Mouse (Mus musculus) urinary bladder, postnatal 36 days (tissue): Measurements from ENCODE around the gene Tmem52.

Experiments used
- DNase-seq, 2 experiments: peaks; one replicate each; pipeline ENCODE4 v3.0.0; 2022; ENCODE audit warnings: low spot score in 2 of 2, mixed read lengths in 1 of 2

The Tmem52 gene

GRCm38 (mm10) chr4:155508614-155509013 lies 39.7 kb downstream of the Tmem52 start:
- no peak for DNase-seq

- DNase-seq, result no peak
Observed at GRCm38 (mm10) chr4:155510981-155511380, 42.1 kb downstream of the Tmem52 start.

GRCm38 (mm10) chr4:155514810-155515209 lies 45.9 kb downstream of the Tmem52 start:
- DNase-seq, result no peak

DNA sequence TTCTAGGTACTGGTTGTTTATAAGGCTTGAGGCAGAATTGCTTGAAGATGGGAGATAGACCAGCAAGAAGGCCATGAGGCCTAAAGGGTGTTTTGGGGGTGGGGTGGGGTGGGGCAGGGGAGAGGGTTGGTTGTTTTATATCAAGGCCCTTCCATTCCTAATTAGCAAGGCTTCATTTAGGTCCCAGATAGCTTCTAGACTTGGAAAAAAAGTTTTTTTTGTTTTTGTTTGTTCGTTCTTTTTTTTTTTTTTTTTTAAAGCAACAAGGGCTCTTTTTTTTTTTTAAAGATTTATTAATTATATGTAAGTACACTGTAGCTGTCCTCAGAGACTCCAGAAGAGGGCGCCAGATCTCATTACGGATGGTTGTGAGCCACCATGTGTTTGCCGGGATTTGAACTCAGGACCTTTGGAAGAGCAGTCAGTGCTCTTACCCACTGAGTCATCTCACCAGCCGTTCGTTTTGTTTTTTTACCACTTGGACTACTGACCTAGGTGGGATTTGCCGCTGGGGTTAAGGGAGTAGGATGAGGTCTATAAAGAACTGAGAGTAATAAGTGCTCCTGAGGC lies 49.1 kb downstream of the Tmem52 start:
- no peak for DNase-seq
